Mouse (Mus musculus) CH12.LX (cell line): ENCODE measurements around the gene Hist1h3g.

ENCODE experiments used
- NRF1 ChIP-seq: IDR thresholded peaks from 2 replicates; pipeline ENCODE4 v1.6.1; 2014; ENCODE audit warnings: low read depth, mild to moderate bottlenecking, inconsistent platforms, low read length, improper control_type of control experiment, moderate library complexity
- POLR2A ChIP-seq: IDR thresholded peaks from 2 replicates; pipeline ENCODE4 v1.6.1; 2011; ENCODE audit warnings: low read depth, mild to moderate bottlenecking, improper control_type of control experiment, low read length

- TF ChIP-seq POLR2A (no peak), NRF1 (peak; percentile 68)
Measured at GRCm38 (mm10) chr13:23519416-23519815, 15.8 kb upstream of the Hist1h3g start.
